Mouse (Mus musculus) intestine, embryonic 15.5 days (tissue): ENCODE measurements at regions not wholly inside any gene's neighbourhood (a gene's known extent, or its start where the extent isn't known, plus 50 kb on each side); places are given as distances from the start of the nearest gene placed in this dataset.

Experiments
- ATAC-seq: fragments of 200-750 bp; cut with Nextera tagmentation; 2 replicates; pipeline ENCODE4 v1.8.0; 2017; ENCODE audit warnings: moderate TSS enrichment, moderate library complexity
- H3K27ac ChIP-seq: fragments of 300-500 bp; sonication (generic); 2 replicates; pipeline ENCODE4 v1.5.1; 2015; ENCODE audit warnings: mild to moderate bottlenecking, inconsistent platforms
- H3K27me3 ChIP-seq: fragments of 300-500 bp; sonication (generic); replicated peaks from 2 replicates; pipeline ENCODE4 v1.6.1; 2015; ENCODE audit warnings: inconsistent platforms
- H3K36me3 ChIP-seq: fragments of 300-500 bp; sonication (generic); 2 replicates; pipeline ENCODE4 v1.6.1; 2015; ENCODE audit warnings: inconsistent platforms
- H3K4me1 ChIP-seq: fragments of 300-500 bp; sonication (generic); replicated peaks from 2 replicates; pipeline ENCODE4 v1.6.1; 2015; ENCODE audit warnings: inconsistent platforms
- H3K4me2 ChIP-seq: fragments of 300-500 bp; sonication (generic); replicated peaks from 2 replicates; pipeline ENCODE4 v1.6.1; 2015; ENCODE audit warnings: mild to moderate bottlenecking, inconsistent platforms
- H3K4me3 ChIP-seq: fragments of 300-500 bp; sonication (generic); replicated peaks from 2 replicates; pipeline ENCODE4 v1.5.1; 2015; ENCODE audit warnings: inconsistent platforms
- H3K9ac ChIP-seq: fragments of 300-500 bp; sonication (generic); 2 replicates; pipeline ENCODE4 v1.6.1; 2015; ENCODE audit warnings: inconsistent platforms
- H3K9me3 ChIP-seq: fragments of 300-500 bp; sonication (generic); 2 replicates; pipeline ENCODE4 v1.6.1; 2016; ENCODE audit warnings: inconsistent platforms
- WGBS: fragments of 180-500 bp; shearing (Covaris S2); methylation state at CpG from one replicate; pipeline ENCODE4 v1.1.7; 2015; 5-methylcytosine and 5-hydroxymethylcytosine counted together

GRCm38 (mm10) chr12:45977691-45978414 is 840.9 kb downstream of the Nova1 start:
- H3K4me2 ChIP-seq: no peak overlapping the region
- no peak overlapping the region for H3K4me3 ChIP-seq
- ATAC-seq: peak; percentile 96

DNA sequence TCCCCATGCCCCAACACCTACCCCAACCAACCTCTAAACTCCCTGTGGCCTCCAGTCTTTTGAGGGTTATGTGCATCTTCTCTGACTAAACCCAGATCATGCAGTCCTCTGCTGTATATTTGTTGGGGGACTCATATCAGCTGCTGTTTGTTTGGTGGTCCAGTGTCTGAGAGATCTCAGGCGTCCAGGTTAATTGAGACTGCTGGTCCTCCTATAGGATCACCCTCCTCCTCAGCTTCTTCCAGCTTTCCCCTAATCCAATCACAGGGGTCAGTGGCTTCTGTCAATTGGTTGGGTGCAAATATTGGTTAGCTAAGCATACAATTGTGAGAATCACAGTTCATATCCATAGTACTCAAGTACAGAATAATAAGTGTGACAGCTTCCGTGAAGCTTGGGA is 842.9 kb downstream of the Nova1 start:
- H3K4me1 ChIP-seq: no peaks in the 10 kb centered on the region
- H3K9me3 ChIP-seq: no peaks in the 10 kb centered on the region
- no peak overlapping the region for H3K4me2 ChIP-seq
- no peaks in the 10 kb centered on the region for H3K27me3 ChIP-seq
- no peak overlapping the region for H3K9ac ChIP-seq
- H3K4me3 ChIP-seq: no peak overlapping the region
- no peak overlapping the region for H3K27ac ChIP-seq
- no peaks in the 10 kb centered on the region for H3K36me3 ChIP-seq
- 86% methylated on average over 2 of the region's 2 CpGs for WGBS
- ATAC-seq: no peak

More at GRCm38 (mm10) chr12:45977691-45978414, 840.9 kb downstream of the Nova1 start:
- H3K9me3 ChIP-seq: no peaks in the 10 kb centered on the region
- no peaks in the 10 kb centered on the region for H3K36me3 ChIP-seq
- H3K27ac ChIP-seq: no peak overlapping the region
- H3K9ac ChIP-seq: no peak overlapping the region
- no peaks in the 10 kb centered on the region for H3K4me1 ChIP-seq
- no peaks in the 10 kb centered on the region for H3K27me3 ChIP-seq

- no peaks in the 10 kb centered on the region for H3K27me3 ChIP-seq
- H3K4me2 ChIP-seq: no peak overlapping the region
- WGBS: 40% methylated on average over 2 of the region's 2 CpGs
- no peaks in the 10 kb centered on the region for H3K4me1 ChIP-seq
- H3K4me3 ChIP-seq: no peak overlapping the region
- no peaks in the 10 kb centered on the region for H3K9me3 ChIP-seq
- H3K9ac ChIP-seq: no peak overlapping the region
- no peak for ATAC-seq
- H3K36me3 ChIP-seq: no peaks in the 10 kb centered on the region
- H3K27ac ChIP-seq: no peak overlapping the region
Observed at GRCm38 (mm10) chr12:45970472-45970871, 848.3 kb downstream of the Nova1 start.

DNA sequence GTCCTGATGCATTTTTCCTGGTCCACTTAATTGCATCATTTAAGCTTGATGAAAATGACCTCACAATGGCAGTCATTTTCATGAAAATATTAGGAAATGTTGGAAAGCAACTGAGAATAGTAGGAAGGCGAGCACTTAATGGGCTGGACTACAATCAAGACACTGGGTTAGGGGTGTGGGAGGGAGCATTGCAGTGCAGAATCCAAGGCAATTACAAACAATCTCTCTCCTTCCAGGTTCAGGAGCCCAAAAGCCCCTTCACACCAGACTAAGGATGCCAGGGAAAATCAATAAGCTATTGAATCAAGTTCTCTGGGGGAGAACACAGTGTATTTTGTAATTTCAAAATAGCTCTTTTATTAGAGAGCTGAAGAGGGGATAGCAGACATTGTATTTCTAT is 848.8 kb downstream of the Nova1 start:
- Histone ChIP-seq H3K27ac (no peak overlapping the region), H3K4me3 (no peak overlapping the region), H3K4me1 (no peaks in the 10 kb centered on the region), H3K27me3 (no peaks in the 10 kb centered on the region), H3K9ac (no peak overlapping the region), H3K4me2 (no peak overlapping the region), H3K9me3 (no peaks in the 10 kb centered on the region), H3K36me3 (no peaks in the 10 kb centered on the region)
- 81% methylated on average over 1 of the region's 1 CpGs for WGBS
- ATAC-seq: no peak

DNA sequence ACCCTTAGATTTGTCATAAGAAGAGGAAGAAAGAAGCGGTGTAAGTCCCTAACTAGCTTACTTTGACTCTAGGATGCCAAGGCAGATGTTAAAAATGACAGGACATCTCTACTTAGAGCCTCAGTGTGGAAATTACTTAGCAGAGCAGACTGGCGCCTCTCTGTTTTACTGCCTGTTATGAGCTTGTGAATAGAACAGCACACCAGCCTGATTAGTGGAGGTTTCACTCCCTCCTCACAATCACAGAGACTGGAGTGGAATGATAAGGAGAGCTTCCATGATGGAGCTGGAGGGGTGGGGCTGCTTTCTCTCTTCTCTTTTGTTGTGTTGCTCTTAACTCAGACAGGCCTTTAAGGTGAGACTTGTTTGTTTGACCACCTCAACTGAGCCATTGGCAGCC is 871.8 kb downstream of the Nova1 start:
- ATAC-seq: no peak
- WGBS: 58% methylated on average over 2 of the region's 2 CpGs
- H3K4me3 ChIP-seq: no peak overlapping the region

DNA sequence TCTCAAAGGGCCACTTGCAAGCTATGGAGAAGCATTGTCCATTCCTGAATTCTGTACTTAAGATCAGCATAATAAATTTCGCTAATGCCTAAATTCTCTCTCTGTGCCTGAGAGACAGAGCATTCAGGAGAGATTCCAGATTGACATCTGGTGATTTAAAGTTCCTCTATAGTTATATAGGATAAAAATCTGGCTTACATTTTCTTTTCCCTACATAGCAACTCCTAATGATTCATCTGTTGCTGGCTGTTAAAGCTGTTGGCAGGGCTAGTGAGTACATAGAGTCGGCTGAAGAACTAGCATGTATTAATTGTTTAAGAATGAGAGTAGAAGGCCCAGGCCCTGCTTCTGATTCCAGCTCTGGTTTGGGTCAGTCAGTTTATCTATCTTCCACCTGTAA is 870.0 kb upstream of the Stxbp6 start:
- no peak for ATAC-seq
- Histone ChIP-seq H3K4me3 (no peak overlapping the region), H3K4me1 (no peaks in the 10 kb centered on the region), H3K9me3 (no peaks in the 10 kb centered on the region), H3K4me2 (no peak overlapping the region), H3K27ac (no peak overlapping the region), H3K36me3 (no peaks in the 10 kb centered on the region), H3K9ac (no peak overlapping the region), H3K27me3 (no peaks in the 10 kb centered on the region)
- WGBS: 65% methylated on average over 2 of the region's 2 CpGs

More for the DNA sequence above, 871.8 kb downstream of the Nova1 start:
- no peaks in the 10 kb centered on the region for H3K4me1 ChIP-seq
- no peaks in the 10 kb centered on the region for H3K9me3 ChIP-seq
- H3K27ac ChIP-seq: no peak overlapping the region
- H3K4me2 ChIP-seq: no peak overlapping the region
- no peak overlapping the region for H3K9ac ChIP-seq
- no peaks in the 10 kb centered on the region for H3K36me3 ChIP-seq
- no peaks in the 10 kb centered on the region for H3K27me3 ChIP-seq

DNA sequence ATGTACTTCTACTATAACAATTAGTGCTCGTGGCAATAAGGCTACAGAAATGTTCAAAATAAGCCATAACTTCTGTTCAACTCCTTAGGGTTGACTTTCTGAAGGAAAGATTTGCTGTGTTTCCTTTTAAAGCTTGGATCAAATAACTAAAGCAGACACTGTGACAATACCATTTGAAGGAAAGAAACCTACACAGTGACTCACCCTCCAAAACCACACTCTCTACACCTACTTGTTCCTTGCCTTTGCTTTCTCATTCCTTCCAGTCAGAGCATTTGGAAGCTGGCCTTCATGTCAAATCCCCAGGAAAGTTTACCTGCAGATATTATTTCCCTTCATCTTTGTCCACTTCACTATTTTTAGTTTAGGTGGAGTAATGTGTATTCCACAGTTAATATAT is 867.9 kb upstream of the Stxbp6 start:
- H3K27ac ChIP-seq: no peak overlapping the region
- H3K4me1 ChIP-seq: no peaks in the 10 kb centered on the region
- WGBS: 63% methylated on average over 1 of the region's 1 CpGs
- H3K36me3 ChIP-seq: no peaks in the 10 kb centered on the region
- no peak for ATAC-seq
- no peaks in the 10 kb centered on the region for H3K27me3 ChIP-seq
- no peak overlapping the region for H3K4me3 ChIP-seq
- no peak overlapping the region for H3K9ac ChIP-seq
- no peak overlapping the region for H3K4me2 ChIP-seq
- no peaks in the 10 kb centered on the region for H3K9me3 ChIP-seq

GRCm38 (mm10) chr12:45933388-45933787 is 858.9 kb upstream of the Stxbp6 start:
- Histone ChIP-seq H3K27me3 (no peaks in the 10 kb centered on the region), H3K4me2 (no peak overlapping the region), H3K4me1 (no peaks in the 10 kb centered on the region), H3K9me3 (no peaks in the 10 kb centered on the region), H3K9ac (no peak overlapping the region), H3K36me3 (no peaks in the 10 kb centered on the region), H3K4me3 (no peak overlapping the region), H3K27ac (no peak overlapping the region)
- ATAC-seq: no peak
- WGBS: 66% methylated on average over 2 of the region's 2 CpGs

DNA sequence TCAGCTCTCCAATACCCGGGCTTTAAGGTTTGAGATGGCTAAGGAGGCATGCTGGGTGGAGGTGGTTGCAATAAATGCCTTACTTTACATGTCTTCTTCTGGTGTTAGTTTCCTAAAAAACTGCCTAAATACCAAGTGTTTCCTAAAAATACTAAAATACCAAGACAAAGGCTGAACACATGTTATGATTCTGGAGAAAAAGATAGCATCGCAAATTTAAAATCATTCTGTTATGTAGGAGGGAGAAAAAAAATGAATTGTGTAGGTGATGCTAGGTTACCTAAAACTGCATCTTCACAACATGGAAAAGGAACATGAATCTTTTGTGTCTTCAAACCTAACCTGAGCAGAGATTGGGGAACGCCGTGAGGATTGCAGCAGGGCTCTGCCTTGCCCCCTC is 857.7 kb upstream of the Stxbp6 start:
- Histone ChIP-seq H3K4me3 (no peak overlapping the region), H3K9me3 (no peaks in the 10 kb centered on the region), H3K27me3 (no peaks in the 10 kb centered on the region), H3K36me3 (no peaks in the 10 kb centered on the region), H3K4me1 (no peaks in the 10 kb centered on the region), H3K4me2 (no peak overlapping the region), H3K27ac (no peak overlapping the region), H3K9ac (no peak overlapping the region)
- 68% methylated on average over 4 of the region's 4 CpGs for WGBS
- ATAC-seq: no peak

DNA sequence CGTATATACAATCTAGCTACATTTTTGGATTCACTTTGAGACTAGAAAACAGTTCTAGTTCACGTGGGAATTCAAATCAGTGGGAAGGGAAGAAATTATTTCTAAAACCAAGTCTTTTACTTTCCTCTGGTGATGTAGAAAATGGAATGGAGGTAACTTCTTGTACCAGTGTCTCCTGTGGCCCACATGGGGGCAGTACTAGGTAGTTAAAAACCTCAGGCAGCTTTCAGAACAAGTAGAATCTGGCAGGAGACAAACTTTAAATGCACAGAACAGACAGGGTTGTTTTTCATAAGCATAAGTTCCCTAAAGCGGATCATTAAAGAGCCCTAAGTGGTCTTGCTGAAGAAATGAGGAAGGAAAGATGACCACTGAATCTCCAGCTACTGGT is 855.2 kb upstream of the Stxbp6 start:
- no peak overlapping the region for H3K4me3 ChIP-seq
- no peak overlapping the region for H3K9ac ChIP-seq
- no peaks in the 10 kb centered on the region for H3K36me3 ChIP-seq
- H3K4me2 ChIP-seq: no peak overlapping the region
- no peak overlapping the region for H3K27ac ChIP-seq
- no peaks in the 10 kb centered on the region for H3K27me3 ChIP-seq
- H3K4me1 ChIP-seq: no peaks in the 10 kb centered on the region
- H3K9me3 ChIP-seq: no peaks in the 10 kb centered on the region
- WGBS: 47% methylated on average over 3 of the region's 3 CpGs
- no peak for ATAC-seq

GRCm38 (mm10) chr12:45929001-45929759 is 854.7 kb upstream of the Stxbp6 start:
- 86% methylated on average over 7 of the region's 7 CpGs for WGBS
- H3K9me3 ChIP-seq: no peaks in the 10 kb centered on the region
- no peaks in the 10 kb centered on the region for H3K27me3 ChIP-seq
- no peaks in the 10 kb centered on the region for H3K36me3 ChIP-seq
- no peak overlapping the region for H3K9ac ChIP-seq
- no peak overlapping the region for H3K4me2 ChIP-seq
- no peak overlapping the region for H3K4me3 ChIP-seq
- no peak for ATAC-seq
- no peaks in the 10 kb centered on the region for H3K4me1 ChIP-seq
- no peak overlapping the region for H3K27ac ChIP-seq
